Mouse (Mus musculus) CH12.LX (cell line): Measurements from ENCODE around the gene Pdzd2. TPM values are rescaled to one million over a fixed set of nuclear protein-coding genes. Genes with fewer than 3 reads are reported as not detected.

Source experiments
- DNase-seq: peaks from one replicate; pipeline ENCODE4 v3.0.0-alpha.2; 2013; ENCODE audit errors: extremely low read depth
- H3K27ac ChIP-seq: 2 replicates; pipeline ENCODE4 v1.5.1; 2012; ENCODE audit warnings: low read depth, mild to moderate bottlenecking, control low read depth, moderate library complexity; ENCODE audit not compliant: insufficient read depth
- H3K27me3 ChIP-seq: replicated peaks from 2 replicates; pipeline ENCODE3; 2012; ENCODE audit warnings: inconsistent platforms
- H3K36me3 ChIP-seq, 2 experiments: replicated peaks in 1 of 2; 2 replicates each; pipeline versions ENCODE3 to v1.6.1; 2012; ENCODE audit warnings: inconsistent platforms in 1 of 2, low read length in 1 of 2, mild to moderate bottlenecking in 1 of 2, mixed read lengths in 1 of 2, moderate library complexity in 1 of 2; ENCODE audit not compliant: control insufficient read depth in 1 of 2, insufficient read depth in 1 of 2
- H3K4me1 ChIP-seq, 2 experiments: 2 replicates each; pipeline ENCODE4 v1.6.1; 2012; ENCODE audit warnings: inconsistent platforms in 1 of 2, moderate library complexity in 1 of 2; ENCODE audit not compliant: insufficient read depth in 2 of 2, control insufficient read depth in 1 of 2
- H3K4me2 ChIP-seq: 2 replicates; pipeline ENCODE4 v1.6.1; 2012; ENCODE audit warnings: low read depth, mild to moderate bottlenecking, control low read depth; ENCODE audit not compliant: poor library complexity, insufficient read depth, severe bottlenecking
- H3K4me3 ChIP-seq, 3 experiments: fragments of 150-350 bp in 1 of 3; sonication (generic) in 1 of 3; replicated peaks in 1 of 3; 2 replicates each; pipeline versions ENCODE3 to v1.5.1; 2011 to 2012; ENCODE audit warnings: low read depth in 2 of 3, low read length in 2 of 3, mild to moderate bottlenecking in 2 of 3, moderate library complexity in 2 of 3, control low read depth in 1 of 3, improper control_type of control experiment in 1 of 3, inconsistent platforms in 1 of 3, mixed read lengths in 1 of 3; ENCODE audit not compliant: poor library complexity in 1 of 3
- H3K79me2 ChIP-seq: replicated peaks from 2 replicates; pipeline ENCODE4 v1.6.1; 2012; ENCODE audit warnings: mild to moderate bottlenecking, moderate library complexity; ENCODE audit not compliant: control insufficient read depth, poor library complexity, insufficient read depth, severe bottlenecking; ENCODE audit errors: extremely low read depth
- H3K9ac ChIP-seq: 2 replicates; pipeline ENCODE4 v1.6.1; 2012; ENCODE audit warnings: low read depth, mild to moderate bottlenecking, control low read depth, moderate library complexity; ENCODE audit not compliant: insufficient read depth
- H3K9me3 ChIP-seq: replicated peaks from 2 replicates; pipeline ENCODE3; 2012; ENCODE audit warnings: low read length, inconsistent platforms, mixed read lengths
- BHLHE40 ChIP-seq: IDR thresholded peaks from 2 replicates; pipeline ENCODE4 v1.6.1; 2011; ENCODE audit warnings: mild to moderate bottlenecking, low read depth, low read length, improper control_type of control experiment
- CHD1 ChIP-seq: IDR thresholded peaks from 2 replicates; pipeline ENCODE4 v1.6.1; 2012; ENCODE audit warnings: low read depth, low read length, improper control_type of control experiment, inconsistent platforms
- CTCF ChIP-seq, 2 experiments: IDR thresholded peaks in 1 of 2; conservative IDR thresholded peaks in 1 of 2; 2 replicates each; pipeline ENCODE4 v1.5.1; 2011 to 2012; ENCODE audit warnings: low read depth in 2 of 2, low read length in 2 of 2, improper control_type of control experiment in 1 of 2, inconsistent platforms in 1 of 2, mild to moderate bottlenecking in 1 of 2, moderate library complexity in 1 of 2
- E2F4 ChIP-seq: IDR thresholded peaks from 2 replicates; pipeline ENCODE4 v1.6.1; 2011; ENCODE audit warnings: low read depth, low read length, improper control_type of control experiment; ENCODE audit not compliant: insufficient replicate concordance
- ETS1 ChIP-seq: conservative IDR thresholded peaks from 2 replicates; pipeline ENCODE4 v1.6.1; 2012; ENCODE audit warnings: low read depth, mild to moderate bottlenecking, inconsistent platforms, low read length, improper control_type of control experiment, moderate library complexity
- IRF4 ChIP-seq: IDR thresholded peaks from 2 replicates; pipeline ENCODE4 v1.6.1; 2014; ENCODE audit warnings: low read depth, mild to moderate bottlenecking, inconsistent platforms, low read length, improper control_type of control experiment
- JUND ChIP-seq: conservative IDR thresholded peaks from 2 replicates; pipeline ENCODE4 v1.6.1; 2011; ENCODE audit warnings: low read depth, low read length, improper control_type of control experiment
- KAT2A ChIP-seq: IDR thresholded peaks from 2 replicates; pipeline ENCODE4 v1.6.1; 2012; ENCODE audit warnings: low read length, improper control_type of control experiment, inconsistent platforms; ENCODE audit not compliant: insufficient replicate concordance
- MAX ChIP-seq: IDR thresholded peaks from 2 replicates; pipeline ENCODE4 v1.6.1; 2011; ENCODE audit warnings: low read length, improper control_type of control experiment
- MEF2A ChIP-seq: IDR thresholded peaks from 2 replicates; pipeline ENCODE4 v1.6.1; 2014; ENCODE audit warnings: low read depth, mild to moderate bottlenecking, inconsistent platforms, low read length, improper control_type of control experiment, borderline replicate concordance
- MYC ChIP-seq: IDR thresholded peaks from 2 replicates; pipeline ENCODE4 v1.6.1; 2011; ENCODE audit warnings: low read depth, mild to moderate bottlenecking, improper control_type of control experiment, low read length
- NRF1 ChIP-seq: IDR thresholded peaks from 2 replicates; pipeline ENCODE4 v1.6.1; 2014; ENCODE audit warnings: low read depth, mild to moderate bottlenecking, inconsistent platforms, low read length, improper control_type of control experiment, moderate library complexity
- PAX5 ChIP-seq: IDR thresholded peaks from 2 replicates; pipeline ENCODE4 v1.6.1; 2012; ENCODE audit warnings: low read length, inconsistent platforms, mixed read lengths
- POLR2A ChIP-seq: IDR thresholded peaks from 2 replicates; pipeline ENCODE4 v1.6.1; 2011; ENCODE audit warnings: low read depth, mild to moderate bottlenecking, improper control_type of control experiment, low read length
- RCOR1 ChIP-seq: conservative IDR thresholded peaks from 2 replicates; pipeline ENCODE4 v1.6.1; 2012; ENCODE audit warnings: low read depth, mild to moderate bottlenecking, inconsistent platforms, low read length, improper control_type of control experiment
- SMC3 ChIP-seq: IDR thresholded peaks from 2 replicates; pipeline ENCODE4 v1.6.1; 2011; ENCODE audit warnings: low read depth, low read length, improper control_type of control experiment
- TBP ChIP-seq: conservative IDR thresholded peaks from 2 replicates; pipeline ENCODE4 v1.6.1; 2011; ENCODE audit warnings: low read depth, low read length, improper control_type of control experiment
- USF1 ChIP-seq: IDR thresholded peaks from 2 replicates; pipeline ENCODE4 v1.6.1; 2014; ENCODE audit warnings: low read depth, mild to moderate bottlenecking, inconsistent platforms, low read length, improper control_type of control experiment
- ZC3H11A ChIP-seq: IDR thresholded peaks from 2 replicates; pipeline ENCODE4 v1.6.1; 2012; ENCODE audit warnings: low read depth, mild to moderate bottlenecking, inconsistent platforms, low read length, improper control_type of control experiment
- ZMIZ1 ChIP-seq: IDR thresholded peaks from 2 replicates; pipeline ENCODE4 v1.6.1; 2012; ENCODE audit warnings: low read depth, mild to moderate bottlenecking, inconsistent platforms, low read length, improper control_type of control experiment
- dilution Hi-C: fragments of 300-500 bp; cut with MboI; formaldehyde crosslinking; loops from 2 replicates; pipeline ENCODE4 v1.14.3; 2020; ENCODE audit warnings: low sequenced_read_pairs; ENCODE audit not compliant: extremely low pct_unique_long_range_greater_than_20kb, extremely low pct_ligation_motif_present
- in situ Hi-C: fragments of 300-500 bp; cut with MboI; formaldehyde crosslinking; loops from 3 replicates; pipeline ENCODE4 v1.14.3; 2019; ENCODE audit warnings: low sequenced_read_pairs, low pct_ligation_motif_present, low pct_unique_long_range_greater_than_20kb, mixed read lengths
- polyA plus RNA-seq: library from polyadenylated mRNA; unstranded; fragments of >175 nt; gene quantifications from 2 replicates; pipeline ENCODE4 v1.2.1, GENCODE M21; 2012; ENCODE audit warnings: low read depth; ENCODE audit not compliant: insufficient read length
- total RNA-seq, 2 experiments: library from RNA; depleted of rRNA; stranded (reverse); fragments of 300-350 nt in 1 of 2; fragments of >200 nt in 1 of 2; gene quantifications; 2 replicates each; pipeline ENCODE4 v1.2.3; 2012 to 2014

The Pdzd2 gene
- total and polyA plus RNA-seq, 3 experiments: 0.04 to 0.24 (median 0.17) TPM

- in situ Hi-C loops: no loop called here
- dilution Hi-C loops: no loop called here
Measured at GRCm38 (mm10) chr15:12763147-12763546, 23.4 kb upstream of the Pdzd2 start.

GRCm38 (mm10) chr15:12762258-12762913 lies 22.7 kb upstream of the Pdzd2 start:
- in situ Hi-C loops: no loop called here
- TF ChIP-seq TBP (no peak), MYC (no peak), USF1 (no peak), BHLHE40 (no peak), MEF2A (no peak), SMC3 (no peak), CHD1 (no peak), MAX (no peak), POLR2A (no peak)
- Histone ChIP-seq H3K9ac (no peak overlapping the region), H3K27ac (no peak overlapping the region), H3K9me3 (no peaks in the 10 kb centered on the region), H3K36me3 (no peaks in the 10 kb centered on the region), H3K4me3 (no peak overlapping the region), H3K4me1 (no peaks in the 10 kb centered on the region), H3K79me2 (no peaks in the 10 kb centered on the region), H3K4me2 (no peak overlapping the region), H3K27me3 (no peaks in the 10 kb centered on the region)
- dilution Hi-C loops: no loop called here
- DNase-seq: no peak

More at GRCm38 (mm10) chr15:12763147-12763546, 23.4 kb upstream of the Pdzd2 start:
- Histone ChIP-seq H3K9me3 (no peaks in the 10 kb centered on the region), H3K4me3 (no peak overlapping the region), H3K27me3 (no peaks in the 10 kb centered on the region), H3K4me2 (no peak overlapping the region), H3K79me2 (no peaks in the 10 kb centered on the region), H3K36me3 (no peaks in the 10 kb centered on the region), H3K27ac (no peak overlapping the region), H3K4me1 (no peaks in the 10 kb centered on the region), H3K9ac (no peak overlapping the region)
- no peak for DNase-seq
- TF ChIP-seq NRF1: no peak
- no peak for TF ChIP-seq RCOR1
- no peak for TF ChIP-seq CTCF (conservative IDR thresholded peaks at IDR 0.05 in 1 of 2, IDR thresholded peaks at IDR 0.05 in 1 of 2; ENCODE audit: low read depth in 2 of 2, low read length in 2 of 2)
- TF ChIP-seq ZC3H11A: no peak
- TF ChIP-seq ETS1: no peak
- TF ChIP-seq JUND: no peak
- TF ChIP-seq ZMIZ1: no peak
- no peak for TF ChIP-seq IRF4
- TF ChIP-seq PAX5: no peak
- TF ChIP-seq KAT2A: no peak
- TF ChIP-seq E2F4: no peak
